Mouse (Mus musculus) cerebellum, adult 2 months (tissue): ENCODE measurements at regions not wholly inside any gene's neighbourhood (a gene's known extent, or its start where the extent isn't known, plus 50 kb on each side); places are given as distances from the start of the nearest gene placed in this dataset.

ENCODE experiments used
- CTCF ChIP-seq: fragments of 200-500 bp; IDR thresholded peaks from 2 replicates; pipeline ENCODE4 v1.5.1; 2011; ENCODE audit warnings: low read depth, mild to moderate bottlenecking, control low read depth, low read length, moderate library complexity, borderline replicate concordance; ENCODE audit not compliant: insufficient read depth
- POLR2A ChIP-seq: fragments of 200-500 bp; IDR thresholded peaks from 2 replicates; pipeline ENCODE4 v1.6.1; 2011; ENCODE audit warnings: low read length, control low read depth, borderline replicate concordance; ENCODE audit not compliant: insufficient read depth

DNA sequence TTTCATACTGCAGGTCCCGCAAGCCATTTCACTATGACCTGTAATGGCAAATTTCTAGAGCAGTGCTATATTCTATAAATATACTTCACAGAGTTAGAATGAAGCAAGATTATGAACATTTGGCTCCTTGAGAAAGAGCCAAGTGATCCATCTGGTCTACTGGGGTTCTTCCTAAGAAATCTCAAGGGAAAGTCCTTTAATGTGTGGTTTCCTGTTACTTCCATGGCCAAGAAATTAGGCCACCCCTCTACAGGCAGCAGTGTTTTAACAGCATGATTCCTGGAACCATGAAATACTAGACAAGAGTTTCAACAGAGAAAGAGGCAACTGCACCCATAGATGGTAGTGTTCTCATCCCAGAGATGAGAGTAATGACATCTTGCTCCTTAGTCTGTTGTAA, 401.7 kb downstream of the Gabrg2 start:
- TF ChIP-seq CTCF (no peak), POLR2A (no peak)
